Mouse (Mus musculus) cerebellum, adult 11-12 months (tissue): ENCODE measurements at regions not wholly inside any gene's neighbourhood (a gene's known extent, or its start where the extent isn't known, plus 50 kb on each side); places are given as distances from the start of the nearest gene placed in this dataset.

Experiments used
- DNase-seq: peaks from one replicate; pipeline ENCODE4 v3.0.0; 2022

GRCm38 (mm10) chr5:78993258-78993657 is 1585.4 kb upstream of the Igfbp7 start:
- DNase-seq = peak; percentile 10

GRCm38 (mm10) chr5:78989714-78990113 is 1581.9 kb upstream of the Igfbp7 start:
- no peak for DNase-seq

- DNase-seq = no peak
These were observed 1568.7 kb upstream of the Igfbp7 start for GRCm38 (mm10) chr5:78976480-78977041.

GRCm38 (mm10) chr5:78945702-78946101 is 1537.9 kb upstream of the Igfbp7 start:
- no peak for DNase-seq

- DNase-seq = no peak
These were observed 1514.2 kb upstream of the Igfbp7 start for GRCm38 (mm10) chr5:78921860-78922610.

GRCm38 (mm10) chr5:78900128-78900527 is 1492.3 kb upstream of the Igfbp7 start:
- no peak for DNase-seq

- DNase-seq = peak; percentile 26
These were observed 1470.9 kb upstream of the Igfbp7 start for GRCm38 (mm10) chr5:78878775-78879174.

GRCm38 (mm10) chr5:78845126-78845525 is 1437.3 kb upstream of the Igfbp7 start:
- DNase-seq = no peak

- no peak for DNase-seq
These were observed 1389.5 kb upstream of the Igfbp7 start for GRCm38 (mm10) chr5:78797391-78797790.
